In the genomic region with DNA sequence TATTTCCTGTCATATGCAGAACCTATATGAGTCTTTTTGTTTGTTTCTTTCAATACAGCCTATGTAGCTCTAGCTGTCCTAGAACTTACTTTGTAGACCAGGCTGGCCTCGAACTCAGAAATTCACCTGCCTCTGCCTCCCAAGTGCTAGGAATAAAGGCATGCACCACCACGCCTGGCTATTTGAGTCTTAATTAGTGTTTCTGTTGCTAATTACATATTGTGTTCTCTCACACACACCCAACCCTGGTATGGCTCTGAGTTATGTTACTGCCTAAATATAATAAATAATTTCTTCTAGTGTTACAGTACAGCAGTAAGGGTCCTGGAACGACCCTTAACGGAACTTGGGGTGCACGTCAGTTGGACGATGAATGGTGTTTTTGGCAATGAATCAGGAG, we compare ENCODE assay signal across 21 mouse cellular contexts. TPM values are rescaled to one million over a fixed set of nuclear protein-coding genes. Genes with fewer than 3 reads are reported as not detected.
DNase-seq lines count a peak whose midpoint lies in the region; TF ChIP-seq lines count a peak whose summit lies in the region.
"Had no signal": no experiment of that assay in that cellular context is flagged by ENCODE, and none has a peak within 500 bp of the region (broad histone marks: within the 10 kb centered on the region; RNA-seq: fewer than 3 reads in every experiment).

No protein-coding gene starts in this region.

- in situ Hi-C loops in CH12.LX (cut with MboI; ENCODE audit: low pct_ligation_motif_present, low pct_unique_long_range_greater_than_20kb, low sequenced_read_pairs) = loop anchor here (25.0 kb wide), 2 partner anchors 718 to 1407 kb away; no protein-coding TSS in a partner anchor

- H3K79me2 ChIP-seq in CH12.LX (replicated peaks; ENCODE audit: control insufficient read depth, extremely low read depth, insufficient read depth, poor library complexity, severe bottlenecking) (no peaks in the 10 kb centered on the region), MEL (ENCODE audit: control insufficient read depth, insufficient read depth, low read length, poor library complexity) (no peaks in the 10 kb centered on the region; the same call in 1 of the 2 replicates)

- dilution Hi-C loops in CH12.LX (cut with MboI; ENCODE audit: extremely low pct_ligation_motif_present, extremely low pct_unique_long_range_greater_than_20kb, low sequenced_read_pairs) = no loop called here

- H3K4me2 ChIP-seq in CH12.LX (ENCODE audit: insufficient read depth, low read depth, poor library complexity, severe bottlenecking) = no peak overlapping the region

- TF ChIP-seq EP300 in CH12.LX (IDR thresholded peaks at IDR 0.05; ENCODE audit: low read length) (no peak), MEL (IDR thresholded peaks at IDR 0.05; ENCODE audit: low read depth in 1 of 2, low read length in 2 of 2) (no peak)

- TF ChIP-seq CTCF in CH12.LX (conservative IDR thresholded peaks at IDR 0.05 in 1 of 2, IDR thresholded peaks at IDR 0.05 in 1 of 2; ENCODE audit: low read depth in 2 of 2, low read length in 2 of 2) (no peak), MEL (IDR thresholded peaks at IDR 0.05 in 2 of 3, conservative IDR thresholded peaks at IDR 0.05 in 1 of 3; ENCODE audit: control insufficient read depth in 1 of 3, insufficient read depth in 1 of 3, low read depth in 2 of 3, low read length in 3 of 3, poor library complexity in 1 of 3, severe bottlenecking in 1 of 3) (no peak)

- no peak overlapping the region for H3K27ac ChIP-seq in CH12.LX (ENCODE audit: insufficient read depth, low read depth)
- no peak overlapping the region for H3K27ac ChIP-seq in MEL (ENCODE audit: control insufficient read depth, low read depth, low read length)

- peaks cover 2 to 4% of the 10 kb centered on the region in 2 experiments; a peak in 3 of 4 replicates for H3K4me1 ChIP-seq in CH12.LX (ENCODE audit: control insufficient read depth in 1 of 2, insufficient read depth in 2 of 2)
- no peaks in the 10 kb centered on the region for H3K4me1 ChIP-seq in MEL (ENCODE audit: control insufficient read depth in 1 of 2, insufficient read depth in 2 of 2, low read length in 2 of 2)

- TF ChIP-seq RAD21 in CH12.LX (IDR thresholded peaks at IDR 0.05; ENCODE audit: low read depth, low read length) (no peak), MEL (IDR thresholded peaks at IDR 0.05; ENCODE audit: low read depth, low read length) (no peak)

- DNase-seq in A20 (ENCODE audit: low read depth, low spot score) = peak; percentile 16
- no peak for DNase-seq in CH12.LX (ENCODE audit: extremely low read depth)
- no peak for DNase-seq in MEL (ENCODE audit: low read depth, low spot score)
- DNase-seq in right cerebral cortex, adult 2 months (ENCODE audit: low spot score in 2 of 2) = no peak
- DNase-seq in urinary bladder, adult 2 months (ENCODE audit: low spot score) = no peak
- no peak for DNase-seq in layer of hippocampus, adult 11-12 months (ENCODE audit: low spot score)
- DNase-seq: adrenal gland, adult 2 months; adrenal gland, adult 8-10 months; adrenal gland, postnatal 10 days; adrenal gland, postnatal 14 days; adrenal gland, postnatal 25 days; adrenal gland, postnatal 36 days; B cell, adult 2 months; cerebellum, adult 11 months; cerebellum, adult 11-12 months; cerebellum, adult 18-20 months; cerebellum, adult 2 months; cerebellum, adult 8-10 months; cerebellum, adult 9-10 months had no signal

- H3K27me3 ChIP-seq in CH12.LX (replicated peaks) (peaks cover 2% of the 10 kb centered on the region), MEL (ENCODE audit: control insufficient read depth in 1 of 2, insufficient read depth in 2 of 2, low read length in 2 of 2) (no peaks in the 10 kb centered on the region; a peak in 1 of 4 replicates)
- H3K27me3 ChIP-seq: Patski had no signal

- TF ChIP-seq POLR2A in CH12.LX (IDR thresholded peaks at IDR 0.05; ENCODE audit: low read depth, low read length) (no peak), MEL (IDR thresholded peaks at IDR 0.05; ENCODE audit: control insufficient read depth in 1 of 2, insufficient read depth in 1 of 2, low read depth in 1 of 2, low read length in 2 of 2, poor library complexity in 1 of 2) (no peak)

- H3K4me3 ChIP-seq in CH12.LX (replicated peaks in 1 of 3; ENCODE audit: low read depth in 2 of 3, low read length in 2 of 3, poor library complexity in 1 of 3) = no peak overlapping the region
- no peak overlapping the region for H3K4me3 ChIP-seq in MEL (ENCODE audit: control insufficient read depth in 1 of 2, insufficient read depth in 1 of 2, low read depth in 2 of 2, low read length in 2 of 2)

- H3K9ac ChIP-seq in CH12.LX (ENCODE audit: insufficient read depth, low read depth) (no peak overlapping the region), MEL (ENCODE audit: control insufficient read depth, low read depth, low read length, poor library complexity, severe bottlenecking) (no peak overlapping the region)

- no peaks in the 10 kb centered on the region for H3K9me3 ChIP-seq in CH12.LX (replicated peaks; ENCODE audit: low read length)
- no peaks in the 10 kb centered on the region for H3K9me3 ChIP-seq in MEL (replicated peaks; ENCODE audit: insufficient read depth, low read length)
- H3K9me3 ChIP-seq: G1E had no signal

- H3K36me3 ChIP-seq in CH12.LX (replicated peaks in 1 of 2; ENCODE audit: control insufficient read depth in 1 of 2, insufficient read depth in 1 of 2, low read length in 1 of 2) (no peaks in the 10 kb centered on the region), MEL (ENCODE audit: control insufficient read depth in 1 of 2, insufficient read depth in 2 of 2, low read length in 2 of 2) (no peaks in the 10 kb centered on the region; a peak in 1 of 4 replicates)
- H3K36me3 ChIP-seq: G1E had no signal

TF ChIP-seq in CH12.LX, 34 proteins besides CTCF, POLR2A, EP300 and RAD21:
- no peak for TF ChIP-seq ZNF384 (IDR thresholded peaks at IDR 0.05; ENCODE audit: low read depth, low read length)
- TF ChIP-seq TBP (conservative IDR thresholded peaks at IDR 0.05; ENCODE audit: low read depth, low read length) = peak; percentile 84

TF ChIP-seq in MEL, 35 proteins besides CTCF, POLR2A, EP300 and RAD21:
- TF ChIP-seq USF2 (IDR thresholded peaks at IDR 0.05; ENCODE audit: borderline replicate concordance in 1 of 2, insufficient read depth in 1 of 2, low read depth in 1 of 2, low read length in 2 of 2) (no peak), MYC (IDR thresholded peaks at IDR 0.05; ENCODE audit: low read depth, low read length) (no peak), SIN3A (IDR thresholded peaks at IDR 0.05; ENCODE audit: low read length) (no peak), NRF1 (IDR thresholded peaks at IDR 0.05; ENCODE audit: insufficient read depth, low read depth, low read length, poor library complexity, severe bottlenecking) (no peak), JUND (IDR thresholded peaks at IDR 0.05; ENCODE audit: low read depth, low read length) (no peak), MYB (IDR thresholded peaks at IDR 0.05; ENCODE audit: low read depth, low read length) (no peak), TBP (IDR thresholded peaks at IDR 0.05; ENCODE audit: low read depth, low read length) (peak; percentile 86)

RNA-seq across cellular contexts. Expression of a gene that starts 47.2 kb away (rescaled TPM):
- 1,633 and 2,083 TPM in 2 replicates for total RNA-seq in CH12.LX (2012; rRNA removed)
- total RNA-seq in CH12.LX (2014; rRNA removed) = 9.4 and 19.7 TPM in 2 replicates
- polyA plus RNA-seq in CH12.LX (2012; ENCODE audit: insufficient read length, low read depth) = 4.1 and 4.2 TPM in 2 replicates
- total RNA-seq in MEL (2012; rRNA removed) = 2,013 and 2,821 TPM in 2 replicates
- polyA plus RNA-seq in MEL (2012; ENCODE audit: insufficient read depth in 1 of 2, insufficient read length in 2 of 2, low read depth in 1 of 2, low replicate concordance in 2 of 2, missing spikeins in 1 of 2) = 1 to 10 TPM in 1 of 2 experiments, not detected in 1; 6.0 TPM
- 0.73 and 0.88 TPM in 2 replicates for polyA plus RNA-seq in urinary bladder, adult 2 months (2012; rRNA removed)

RNA-seq across cellular contexts. Expression of a gene that starts 47.4 kb away (rescaled TPM):
- total RNA-seq in CH12.LX (2012; rRNA removed) (2,938 and 2,951 TPM in 2 replicates), CH12.LX (2014; rRNA removed) (50.8 and 66.8 TPM in 2 replicates), MEL (2012; rRNA removed) (3,706 and 4,747 TPM in 2 replicates)
- polyA plus RNA-seq in CH12.LX (2012; ENCODE audit: insufficient read length, low read depth) (383 and 447 TPM in 2 replicates), MEL (2012; ENCODE audit: insufficient read depth in 1 of 2, insufficient read length in 2 of 2, low read depth in 1 of 2, low replicate concordance in 2 of 2, missing spikeins in 1 of 2) (100 to 1,000 TPM in 1 of 2 experiments, not detected in 1; 727 TPM)
- 0.54 and 1.5 TPM in 2 replicates for polyA plus RNA-seq in urinary bladder, adult 2 months (2012; rRNA removed)

RNA-seq across cellular contexts. Expression of a gene that starts 48.7 kb away (rescaled TPM):
- total RNA-seq in CH12.LX (2012; rRNA removed) (4,939 and 5,322 TPM in 2 replicates), CH12.LX (2014; rRNA removed) (90.5 and 152 TPM in 2 replicates), MEL (2012; rRNA removed) (9,853 and 10,418 TPM in 2 replicates)
- polyA plus RNA-seq in CH12.LX (2012; ENCODE audit: insufficient read length, low read depth) (6.4 TPM in 1 of 2 replicates, not detected in the other), MEL (2012; ENCODE audit: insufficient read depth in 1 of 2, insufficient read length in 2 of 2, low read depth in 1 of 2, low replicate concordance in 2 of 2, missing spikeins in 1 of 2) (1 to 10 TPM in 1 of 2 experiments, not detected in 1; 9.0 TPM)
- polyA plus RNA-seq in urinary bladder, adult 2 months (2012; rRNA removed) = 3.2 and 5.1 TPM in 2 replicates
- polyA plus RNA-seq: Patski had no signal
